Mouse (Mus musculus) heart, postnatal 25 days (tissue): Measurements from ENCODE around the gene Aadacl3. TPM values are rescaled to one million over a fixed set of nuclear protein-coding genes. Genes with fewer than 3 reads are reported as not detected.

ENCODE experiments used
- DNase-seq: peaks from one replicate; pipeline ENCODE4 v3.0.0; 2022; ENCODE audit warnings: low spot score
- intact Hi-C: fragments of 180-260 bp; cut with DNase I; formaldehyde crosslinking; loops from one replicate; pipeline ENCODE4 v1.15.1; 2025
- total RNA-seq, 2 experiments: library from RNA; stranded (reverse); gene quantifications; 2 replicates each; pipeline ENCODE4 v1.2.3; 2021

The Aadacl3 gene
- not detected for total RNA-seq

- no peak for DNase-seq
- intact Hi-C loops = no loop called here
Observed at GRCm38 (mm10) chr4:144463656-144464055, at the start of gene Aadacl3. Aadacl3 (minus strand) TSS chr4:144463756.

DNA sequence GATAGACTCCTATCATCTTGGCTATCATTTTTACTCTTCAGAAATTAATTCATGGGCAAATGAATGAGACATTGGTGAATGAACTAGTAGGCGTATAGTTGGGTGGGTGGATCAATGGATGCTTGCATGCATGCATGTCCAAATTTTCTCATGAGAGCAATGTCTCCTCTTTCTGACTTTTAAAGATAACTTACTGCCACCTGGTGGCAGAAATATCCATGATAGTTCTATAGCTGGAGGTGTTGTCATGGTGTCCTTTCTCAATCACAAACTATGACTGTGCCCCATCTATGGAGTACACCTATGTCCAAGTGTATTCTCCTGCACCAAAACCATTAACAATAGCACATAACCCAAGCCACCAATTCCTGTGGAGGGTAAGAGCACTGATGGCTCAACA lies 43.0 kb upstream of the Aadacl3 start:
- DNase-seq = no peak
- intact Hi-C loops = no loop called here

GRCm38 (mm10) chr4:144493331-144493730 lies 29.8 kb upstream of the Aadacl3 start:
- no peak for DNase-seq
- intact Hi-C loops = no loop called here

GRCm38 (mm10) chr4:144468091-144468490 lies 4.5 kb upstream of the Aadacl3 start:
- intact Hi-C loops = no loop called here
- DNase-seq = no peak

- DNase-seq = no peak
- intact Hi-C loops = no loop called here
Observed at GRCm38 (mm10) chr4:144465206-144465605, 1.6 kb upstream of the Aadacl3 start.

DNA sequence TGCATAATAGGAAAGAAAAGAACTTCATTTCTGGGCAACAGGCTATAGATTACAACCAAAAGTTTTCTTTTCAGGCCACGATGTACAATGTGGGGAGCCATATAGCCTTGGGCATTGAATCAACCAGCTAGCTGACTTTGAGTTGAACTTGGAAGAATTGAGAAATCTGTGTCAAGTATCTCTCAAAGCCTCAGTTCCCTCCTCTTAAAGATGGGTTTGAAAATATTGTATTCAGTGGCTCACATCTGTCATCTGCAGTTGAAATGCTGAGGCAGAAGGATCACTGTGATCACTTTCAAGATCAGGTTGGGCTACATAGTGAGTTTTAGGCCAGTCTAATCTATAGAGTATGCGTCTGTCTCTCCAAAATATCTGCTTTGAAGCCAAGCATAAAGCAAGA lies 10.3 kb downstream of the Aadacl3 start, which contains the start of gene Gm9944:
TSS of gene Gm9944 (minus strand) at position 101 of the 400 bp plus-strand sequence.
- intact Hi-C loops = no loop called here
- DNase-seq = no peak

DNA sequence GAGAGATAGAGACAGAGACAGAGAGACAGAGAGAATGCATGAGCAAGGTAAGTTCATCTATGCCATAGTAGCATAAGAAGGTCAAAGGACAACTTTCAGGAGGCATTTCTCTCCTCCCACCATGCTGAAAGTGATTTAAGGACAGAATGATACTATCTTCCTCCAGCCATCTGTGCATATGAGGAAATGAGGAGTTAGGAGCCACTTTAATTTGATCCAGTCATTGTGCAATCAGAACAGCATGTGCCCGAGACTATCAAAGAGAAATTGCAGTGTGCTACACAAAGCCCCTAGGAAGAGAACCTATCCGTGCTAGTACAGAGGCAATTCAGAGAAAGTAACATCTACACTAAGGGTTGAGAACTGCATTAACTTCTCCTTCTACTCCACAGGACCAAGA lies 15.0 kb downstream of the Aadacl3 start:
- DNase-seq = no peak
- intact Hi-C loops = no loop called here

DNA sequence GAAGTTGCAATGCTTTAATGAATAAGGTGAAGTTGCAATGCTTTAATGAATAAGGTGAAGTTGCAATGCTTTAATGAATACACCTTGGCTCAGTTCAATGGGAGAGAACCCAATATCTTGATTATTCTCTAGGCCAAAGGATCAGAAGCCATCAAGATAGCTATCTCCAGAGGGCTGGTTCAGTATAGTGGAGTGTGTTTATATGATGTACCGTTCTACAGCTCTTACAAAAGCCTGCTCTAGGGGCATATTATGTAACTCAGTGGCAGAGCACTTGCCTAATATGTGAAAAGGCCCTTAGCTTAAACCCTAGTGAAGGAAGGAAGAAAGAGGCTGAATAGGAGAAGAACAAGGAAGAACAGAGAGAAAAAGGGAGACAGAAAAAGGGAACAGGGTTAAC lies 22.0 kb downstream of the Aadacl3 start:
- intact Hi-C loops = no loop called here
- no peak for DNase-seq

DNA sequence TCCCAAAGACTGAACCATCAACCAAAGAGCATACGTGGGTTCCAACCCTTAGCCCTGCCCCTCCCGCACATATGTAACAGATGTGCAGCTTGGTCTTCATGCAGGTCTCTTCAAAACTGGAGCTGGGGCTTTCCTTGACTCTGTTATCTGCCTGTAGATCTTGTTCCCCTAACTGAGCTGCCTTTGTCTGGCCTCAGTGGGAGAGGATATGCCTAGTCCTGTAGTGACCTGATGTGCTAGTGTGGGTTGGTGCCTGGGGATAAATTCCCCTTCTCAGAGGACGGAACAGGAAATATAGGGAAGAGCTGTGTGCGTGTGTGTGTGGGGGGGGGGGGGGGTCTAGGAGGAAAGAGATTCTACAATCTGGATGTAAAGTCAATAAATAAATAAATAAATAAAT lies 22.5 kb downstream of the Aadacl3 start:
- intact Hi-C loops = no loop called here
- DNase-seq = no peak

DNA sequence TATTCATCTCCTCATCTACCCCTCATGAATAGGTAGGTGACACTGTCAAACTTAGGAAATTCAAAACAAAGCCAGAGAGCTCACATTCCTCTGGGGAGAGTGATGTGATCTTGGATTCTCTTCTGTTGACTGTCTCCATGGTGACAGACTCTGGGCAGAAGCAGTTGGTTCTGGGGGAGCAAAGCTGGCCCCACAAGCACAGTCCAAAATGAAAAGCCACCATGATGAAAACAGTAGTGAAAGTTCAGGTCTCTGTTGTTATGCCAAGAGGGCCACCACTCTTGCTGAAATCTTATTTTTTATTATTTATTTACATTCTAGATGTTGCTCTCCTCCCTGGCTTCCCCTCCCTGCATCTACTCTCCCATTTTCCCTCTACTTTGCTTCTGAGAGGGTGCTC lies 24.9 kb downstream of the Aadacl3 start, which contains the start of gene 1700012P22Rik:
TSS of gene 1700012P22Rik (minus strand) at position 101 of the 400 bp plus-strand sequence.
- no peak for DNase-seq
- intact Hi-C loops = no loop called here

GRCm38 (mm10) chr4:144433216-144433615 lies 30.3 kb downstream of the Aadacl3 start:
- intact Hi-C loops = no loop called here
- no peak for DNase-seq

GRCm38 (mm10) chr4:144430723-144431122 lies 32.8 kb downstream of the Aadacl3 start:
- intact Hi-C loops = no loop called here
- DNase-seq = no peak

- intact Hi-C loops = no loop called here
- DNase-seq = no peak
Observed at GRCm38 (mm10) chr4:144428868-144429267, 34.7 kb downstream of the Aadacl3 start.

GRCm38 (mm10) chr4:144424590-144424989 lies 39.0 kb downstream of the Aadacl3 start:
- intact Hi-C loops = no loop called here

GRCm38 (mm10) chr4:144420644-144421043 lies 42.9 kb downstream of the Aadacl3 start:
- intact Hi-C loops = no loop called here
- DNase-seq = no peak

More at GRCm38 (mm10) chr4:144424590-144424989, 39.0 kb downstream of the Aadacl3 start:
- DNase-seq = no peak

- no peak for DNase-seq
- intact Hi-C loops = no loop called here
Observed at GRCm38 (mm10) chr4:144408290-144408689, 55.3 kb downstream of the Aadacl3 start, which contains the start of gene Pramef12. Pramef12 (minus strand) TSS chr4:144408464.

DNA sequence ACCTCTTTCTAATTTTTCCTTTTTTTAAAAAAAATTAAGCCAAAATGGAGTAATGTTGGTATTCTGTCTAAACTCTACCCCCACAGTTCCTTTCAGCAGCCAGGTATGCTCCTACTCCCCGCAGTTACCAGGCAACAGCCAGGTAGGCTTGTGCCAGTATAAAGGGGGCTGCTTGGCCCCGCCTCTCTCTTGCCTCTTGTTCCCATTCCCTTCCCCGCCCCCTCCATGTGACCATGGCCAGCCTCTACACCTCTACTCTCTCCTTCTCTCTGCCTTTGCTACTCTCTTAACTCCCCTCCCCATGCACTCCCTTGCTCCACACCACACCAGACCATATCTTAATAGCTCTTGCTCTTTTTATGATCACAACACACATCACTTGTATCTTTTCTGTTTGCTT lies 57.3 kb downstream of the Aadacl3 start:
- intact Hi-C loops = no loop called here
- DNase-seq = no peak

DNA sequence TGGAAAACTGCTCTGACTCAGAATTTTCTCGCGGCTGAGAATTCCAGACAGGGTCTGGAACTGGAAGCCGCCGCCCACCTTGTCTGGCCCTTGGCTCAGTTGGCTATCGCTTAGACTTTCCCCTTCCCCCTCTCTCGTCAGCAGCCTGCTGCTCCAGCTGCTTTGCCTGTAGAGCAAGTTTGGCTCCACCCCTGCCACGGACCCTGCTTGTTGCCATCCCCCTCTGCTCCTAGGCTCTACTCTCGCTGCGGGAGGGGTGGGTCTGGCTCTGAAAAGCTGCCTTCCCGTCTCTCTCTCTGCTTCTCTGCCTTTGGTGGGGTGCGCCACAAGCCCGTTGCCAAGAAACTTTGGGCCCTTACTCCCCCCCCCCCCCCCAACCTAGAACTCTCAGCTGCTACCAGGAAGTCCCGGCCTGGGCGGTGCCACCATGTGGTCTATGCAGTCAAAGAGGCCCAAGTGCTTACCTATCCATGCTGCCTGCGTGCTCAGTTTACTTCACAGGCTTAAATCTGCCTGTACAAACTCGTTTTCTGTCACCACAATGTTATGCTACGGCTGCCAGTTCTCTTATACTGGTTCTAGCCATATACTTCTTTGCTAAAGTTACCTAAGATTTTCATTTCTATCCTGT lies 59.0 kb downstream of the Aadacl3 start:
- peak; percentile 2 for DNase-seq
- intact Hi-C loops = no loop called here
